Mouse (Mus musculus): Measurements from ENCODE around the gene Gm11444.

DNA sequence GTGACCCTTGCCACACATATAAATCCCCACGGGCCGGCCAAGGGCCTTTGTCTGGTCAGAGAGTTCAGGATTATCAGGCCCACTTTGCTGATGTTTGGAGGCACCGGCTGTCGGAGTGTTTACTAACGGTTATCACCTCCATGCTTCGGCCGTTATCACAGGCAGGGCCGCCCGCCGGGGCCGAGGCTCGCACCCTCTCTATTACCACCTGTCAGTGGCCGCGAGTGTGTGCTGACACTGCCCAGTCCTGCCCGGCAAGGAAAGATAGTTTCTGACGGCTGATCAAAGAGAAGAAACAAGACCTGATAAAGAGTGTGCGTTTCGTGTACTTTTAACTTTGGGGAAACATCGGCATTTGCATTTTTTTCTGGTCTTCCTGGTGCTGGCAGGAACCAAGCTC is 50.3 kb downstream of the Gm11444 start:
- no peak for TF ChIP-seq EP300 (IDR thresholded peaks at IDR 0.05; ENCODE audit: insufficient read depth, low read depth, low read length)
- TF ChIP-seq CTCF (IDR thresholded peaks at IDR 0.05; ENCODE audit: low read depth, low read length) = no peak

All from ES-Bruce4 (cell line).